Mouse (Mus musculus): Measurements from ENCODE around the gene Psmd13. TPM values are rescaled to one million over a fixed set of nuclear protein-coding genes. Genes with fewer than 3 reads are reported as not detected.

The Psmd13 gene
- polyA plus RNA-seq, 1 experiment from 2014 or later, result 183 TPM

- Histone ChIP-seq H3K4me3 (ENCODE audit: low read depth, low read length) (no peak overlapping the region), H3K4me2 (no peak overlapping the region), H3K9ac (ENCODE audit: low read depth, low read length) (no peak overlapping the region), H3K9me3 (ENCODE audit: control insufficient read depth, low read length) (no peaks in the 10 kb centered on the region), H3K27me3 (replicated peaks; ENCODE audit: control insufficient read depth, insufficient read depth, low read length) (no peaks in the 10 kb centered on the region), H3K27ac (ENCODE audit: low read depth, low read length) (peak overlapping the region; percentile 14), H3K36me3 (ENCODE audit: control insufficient read depth, insufficient read depth, low read length) (no peaks in the 10 kb centered on the region), H3K4me1 (replicated peaks; ENCODE audit: control insufficient read depth, insufficient read depth, low read length) (peaks cover 6% of the 10 kb centered on the region)
- DNase-seq (ENCODE audit: low spot score) (no peak), ATAC-seq (replicated peaks; ENCODE audit: low FRiP score) (no peak)
- 71% methylated on average over 7 of the region's 7 CpGs for WGBS
Measured at GRCm38 (mm10) chr7:140907697-140908096, 25.9 kb downstream of the Psmd13 start.

- Histone ChIP-seq H3K27me3 (replicated peaks; ENCODE audit: control insufficient read depth, insufficient read depth, low read length) (no peaks in the 10 kb centered on the region), H3K9ac (ENCODE audit: low read depth, low read length) (no peak overlapping the region), H3K4me2 (peak overlapping the region; percentile 76), H3K4me1 (replicated peaks; ENCODE audit: control insufficient read depth, insufficient read depth, low read length) (peaks cover 6% of the 10 kb centered on the region), H3K9me3 (ENCODE audit: control insufficient read depth, low read length) (no peaks in the 10 kb centered on the region), H3K36me3 (ENCODE audit: control insufficient read depth, insufficient read depth, low read length) (no peaks in the 10 kb centered on the region), H3K4me3 (ENCODE audit: low read depth, low read length) (no peak overlapping the region), H3K27ac (ENCODE audit: low read depth, low read length) (peak overlapping the region; percentile 14; the same call in 1 of the 2 replicates)
- no peak for ATAC-seq (replicated peaks; ENCODE audit: low FRiP score)
- DNase-seq (ENCODE audit: low spot score), result no peak
- 40% methylated on average over 7 of the region's 7 CpGs for WGBS
Measured at GRCm38 (mm10) chr7:140908181-140908580, 26.4 kb downstream of the Psmd13 start.

- Histone ChIP-seq H3K4me2 (peak overlapping the region; percentile 76), H3K27me3 (replicated peaks; ENCODE audit: control insufficient read depth, insufficient read depth, low read length) (no peaks in the 10 kb centered on the region), H3K36me3 (ENCODE audit: control insufficient read depth, insufficient read depth, low read length) (no peaks in the 10 kb centered on the region), H3K4me1 (replicated peaks; ENCODE audit: control insufficient read depth, insufficient read depth, low read length) (peaks cover 6% of the 10 kb centered on the region), H3K4me3 (ENCODE audit: low read depth, low read length) (peak overlapping the region; percentile 39), H3K9ac (ENCODE audit: low read depth, low read length) (no peak overlapping the region), H3K27ac (ENCODE audit: low read depth, low read length) (peak overlapping the region; percentile 14), H3K9me3 (ENCODE audit: control insufficient read depth, low read length) (no peaks in the 10 kb centered on the region)
- ATAC-seq (replicated peaks; ENCODE audit: low FRiP score) (peak; percentile 68), DNase-seq (ENCODE audit: low spot score) (peak; percentile 70)
- 2% methylated on average over 19 of the region's 19 CpGs for WGBS
Measured at GRCm38 (mm10) chr7:140908634-140909107, 26.9 kb downstream of the Psmd13 start.

- H3K9me3 ChIP-seq (ENCODE audit: control insufficient read depth, low read length), result no peaks in the 10 kb centered on the region
- H3K4me2 ChIP-seq, result no peak overlapping the region
- DNase-seq (ENCODE audit: low spot score) (no peak), ATAC-seq (replicated peaks; ENCODE audit: low FRiP score) (no peak)
- no peak overlapping the region for H3K4me3 ChIP-seq (ENCODE audit: low read depth, low read length)
- 61% methylated on average over 3 of the region's 3 CpGs for WGBS
- H3K27ac ChIP-seq (ENCODE audit: low read depth, low read length), result no peak overlapping the region
- no peaks in the 10 kb centered on the region for H3K36me3 ChIP-seq (ENCODE audit: control insufficient read depth, insufficient read depth, low read length)
- H3K27me3 ChIP-seq (replicated peaks; ENCODE audit: control insufficient read depth, insufficient read depth, low read length), result no peaks in the 10 kb centered on the region
- no peak overlapping the region for H3K9ac ChIP-seq (ENCODE audit: low read depth, low read length)
- H3K4me1 ChIP-seq (replicated peaks; ENCODE audit: control insufficient read depth, insufficient read depth, low read length), result peaks cover 6% of the 10 kb centered on the region
Measured at GRCm38 (mm10) chr7:140912293-140912692, 30.5 kb downstream of the Psmd13 start.

- H3K27me3 ChIP-seq (replicated peaks; ENCODE audit: control insufficient read depth, insufficient read depth, low read length), result no peaks in the 10 kb centered on the region
- no peak overlapping the region for H3K9ac ChIP-seq (ENCODE audit: low read depth, low read length)
- peaks cover 6% of the 10 kb centered on the region for H3K4me1 ChIP-seq (replicated peaks; ENCODE audit: control insufficient read depth, insufficient read depth, low read length)
- no peaks in the 10 kb centered on the region for H3K36me3 ChIP-seq (ENCODE audit: control insufficient read depth, insufficient read depth, low read length)
- peak overlapping the region; percentile 54 for H3K27ac ChIP-seq (ENCODE audit: low read depth, low read length)
- no peak overlapping the region for H3K4me3 ChIP-seq (ENCODE audit: low read depth, low read length)
- no peak for ATAC-seq (replicated peaks; ENCODE audit: low FRiP score)
- H3K4me2 ChIP-seq, result no peak overlapping the region
- H3K9me3 ChIP-seq (ENCODE audit: control insufficient read depth, low read length), result no peaks in the 10 kb centered on the region
- no peak for DNase-seq (ENCODE audit: low spot score)
- whole genome bisulfite sequencing, result 78% methylated on average over 5 of the region's 5 CpGs
Measured at GRCm38 (mm10) chr7:140912846-140913482, 31.2 kb downstream of the Psmd13 start.

GRCm38 (mm10) chr7:140914031-140914690 is 32.4 kb downstream of the Psmd13 start:
- Histone ChIP-seq H3K27ac (ENCODE audit: low read depth, low read length) (no peak overlapping the region), H3K4me1 (replicated peaks; ENCODE audit: control insufficient read depth, insufficient read depth, low read length) (0 out of 2 replicates have a peak, but pooled peaks cover 3% of the 10 kb centered on the region), H3K9me3 (ENCODE audit: control insufficient read depth, low read length) (no peaks in the 10 kb centered on the region), H3K36me3 (ENCODE audit: control insufficient read depth, insufficient read depth, low read length) (no peaks in the 10 kb centered on the region), H3K9ac (ENCODE audit: low read depth, low read length) (no peak overlapping the region), H3K27me3 (replicated peaks; ENCODE audit: control insufficient read depth, insufficient read depth, low read length) (no peaks in the 10 kb centered on the region), H3K4me2 (no peak overlapping the region), H3K4me3 (ENCODE audit: low read depth, low read length) (no peak overlapping the region)
- no peak for ATAC-seq (replicated peaks; ENCODE audit: low FRiP score)
- DNase-seq (ENCODE audit: low spot score), result no peak
- WGBS, result 75% methylated on average over 8 of the region's 8 CpGs

GRCm38 (mm10) chr7:140919911-140920310 is 38.1 kb downstream of the Psmd13 start:
- no peak for DNase-seq (ENCODE audit: low spot score)
- H3K27me3 ChIP-seq (replicated peaks; ENCODE audit: control insufficient read depth, insufficient read depth, low read length), result peaks cover 49% of the 10 kb centered on the region
- WGBS, result 37% methylated on average over 4 of the region's 4 CpGs

GRCm38 (mm10) chr7:140920418-140921029 is 38.8 kb downstream of the Psmd13 start, which contains the start of gene Nlrp6:
Gene Nlrp6, plus strand, starts transcription at chr7:140920902.
- Histone ChIP-seq H3K27ac (ENCODE audit: low read depth, low read length) (no peak within 1 kb of the TSS), H3K4me2 (no peak within 1 kb of the TSS), H3K9me3 (ENCODE audit: control insufficient read depth, low read length) (no peaks in the 10 kb centered on the region), H3K4me1 (replicated peaks; ENCODE audit: control insufficient read depth, insufficient read depth, low read length) (peaks cover 9% of the 10 kb centered on the region; the same call in 1 of the 2 replicates), H3K9ac (ENCODE audit: low read depth, low read length) (no peak within 1 kb of the TSS), H3K4me3 (ENCODE audit: low read depth, low read length) (no peak within 1 kb of the TSS), H3K36me3 (ENCODE audit: control insufficient read depth, insufficient read depth, low read length) (no peaks in the 10 kb centered on the region), H3K27me3 (replicated peaks; ENCODE audit: control insufficient read depth, insufficient read depth, low read length) (peaks cover 55% of the 10 kb centered on the region)
- ATAC-seq (replicated peaks; ENCODE audit: low FRiP score), result no peak
- 69% methylated on average over 8 of the region's 8 CpGs for WGBS
- DNase-seq (ENCODE audit: low spot score), result no peak

More at GRCm38 (mm10) chr7:140919911-140920310, 38.1 kb downstream of the Psmd13 start:
- Histone ChIP-seq H3K9ac (ENCODE audit: low read depth, low read length) (no peak overlapping the region), H3K4me3 (ENCODE audit: low read depth, low read length) (no peak overlapping the region), H3K36me3 (ENCODE audit: control insufficient read depth, insufficient read depth, low read length) (no peaks in the 10 kb centered on the region), H3K4me2 (no peak overlapping the region), H3K27ac (ENCODE audit: low read depth, low read length) (no peak overlapping the region), H3K9me3 (ENCODE audit: control insufficient read depth, low read length) (no peaks in the 10 kb centered on the region), H3K4me1 (replicated peaks; ENCODE audit: control insufficient read depth, insufficient read depth, low read length) (peaks cover 9% of the 10 kb centered on the region; the same call in 1 of the 2 replicates)
- no peak for ATAC-seq (replicated peaks; ENCODE audit: low FRiP score)
